Mouse (Mus musculus) hindbrain, postnatal 0 days (tissue): Measurements from ENCODE around the gene Gtf3c4. TPM values are rescaled to one million over a fixed set of nuclear protein-coding genes. Genes with fewer than 3 reads are reported as not detected.
A peak's percentile ranks its signal among the peaks of the same experiment; 100 is the strongest.

Experiments
- ATAC-seq: fragments of 200-750 bp; cut with Nextera tagmentation; 2 replicates; pipeline ENCODE4 v1.8.0; 2017; ENCODE audit warnings: mild to moderate bottlenecking, moderate TSS enrichment, moderate library complexity
- DNase-seq: peaks from one replicate; pipeline ENCODE4 v3.0.0-alpha.2; 2015; ENCODE audit warnings: low spot score
- H3K27ac ChIP-seq: fragments of 300-500 bp; sonication (generic); 2 replicates; pipeline ENCODE4 v1.5.1; 2014; ENCODE audit warnings: mild to moderate bottlenecking
- H3K27me3 ChIP-seq: fragments of 300-500 bp; sonication (generic); 2 replicates; pipeline ENCODE4 v1.6.1; 2014; ENCODE audit warnings: low read length, mixed read lengths; ENCODE audit not compliant: insufficient read depth
- H3K36me3 ChIP-seq: fragments of 300-500 bp; sonication (generic); 2 replicates; pipeline ENCODE4 v1.6.1; 2014; ENCODE audit warnings: low read length, mixed read lengths; ENCODE audit not compliant: insufficient read depth
- H3K4me1 ChIP-seq: fragments of 300-500 bp; sonication (generic); 2 replicates; pipeline ENCODE4 v1.6.1; 2014; ENCODE audit warnings: antibody characterized with exemption, low read length, mixed read lengths; ENCODE audit not compliant: insufficient read depth
- H3K4me2 ChIP-seq: fragments of 300-500 bp; sonication (generic); 2 replicates; pipeline ENCODE4 v1.6.1; 2014; ENCODE audit warnings: low read depth, mild to moderate bottlenecking, low read length, moderate library complexity, mixed read lengths
- H3K4me3 ChIP-seq: fragments of 300-500 bp; sonication (generic); 2 replicates; pipeline ENCODE4 v1.5.1; 2014; ENCODE audit warnings: low read length
- H3K9ac ChIP-seq: fragments of 300-500 bp; sonication (generic); replicated peaks from 2 replicates; pipeline ENCODE4 v1.6.1; 2014; ENCODE audit warnings: mild to moderate bottlenecking, low read length, moderate library complexity, mixed read lengths
- H3K9me3 ChIP-seq: fragments of 300-500 bp; sonication (generic); 2 replicates; pipeline ENCODE4 v1.6.1; 2016; ENCODE audit warnings: low read length, mixed read lengths
- CTCF ChIP-seq: IDR thresholded peaks from 2 replicates; pipeline ENCODE4 v1.5.1; 2016; ENCODE audit warnings: antibody characterized with exemption, control low read depth, low read depth
- WGBS: fragments of 180-500 bp; shearing (Covaris S2); extraction: QIAGEN DNeasy Blood & Tissue Kit; methylation state at CpG from one replicate; pipeline ENCODE4 v1.1.7; 2014; 5-methylcytosine and 5-hydroxymethylcytosine counted together
- polyA plus RNA-seq: library from polyadenylated mRNA; unstranded; fragments of >200 nt; fragmentation: Nextera tagmentation; extraction: Ambion mirVana; gene quantifications from 2 replicates; pipeline ENCODE4 v1.2.1, GENCODE M21; 2015
- total RNA-seq: library from RNA; depleted of rRNA; stranded (reverse); fragments of >200 nt; gene quantifications from 2 replicates; pipeline ENCODE4 v1.2.3, GENCODE M21; 2014

The Gtf3c4 gene
- total and polyA plus RNA-seq, 2 experiments from 2014 or later, result 14.5 to 64.3 TPM

DNA sequence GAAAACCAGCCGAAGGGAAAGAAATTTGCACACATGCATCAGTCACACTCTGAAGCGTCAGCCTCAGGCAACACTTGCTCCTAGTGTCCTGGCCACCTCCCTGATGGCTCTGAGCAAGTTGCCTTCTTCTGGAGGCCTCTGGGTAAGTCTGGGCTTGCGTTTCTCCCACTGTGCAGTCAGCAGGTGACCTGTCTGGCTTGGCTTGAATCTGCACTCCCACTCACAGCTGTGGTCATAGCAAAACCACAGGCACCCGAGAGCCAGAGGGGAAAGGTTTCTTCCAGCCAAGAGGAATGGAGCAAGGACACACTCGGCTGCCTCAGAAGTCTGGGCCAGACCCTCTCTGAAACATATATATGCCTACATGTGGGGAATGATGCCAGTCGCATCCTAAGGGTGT is 31.3 kb downstream of the Gtf3c4 start:
- WGBS, result 74% methylated on average over 6 of the region's 6 CpGs
- H3K4me2 ChIP-seq, result no peak overlapping the region

DNA sequence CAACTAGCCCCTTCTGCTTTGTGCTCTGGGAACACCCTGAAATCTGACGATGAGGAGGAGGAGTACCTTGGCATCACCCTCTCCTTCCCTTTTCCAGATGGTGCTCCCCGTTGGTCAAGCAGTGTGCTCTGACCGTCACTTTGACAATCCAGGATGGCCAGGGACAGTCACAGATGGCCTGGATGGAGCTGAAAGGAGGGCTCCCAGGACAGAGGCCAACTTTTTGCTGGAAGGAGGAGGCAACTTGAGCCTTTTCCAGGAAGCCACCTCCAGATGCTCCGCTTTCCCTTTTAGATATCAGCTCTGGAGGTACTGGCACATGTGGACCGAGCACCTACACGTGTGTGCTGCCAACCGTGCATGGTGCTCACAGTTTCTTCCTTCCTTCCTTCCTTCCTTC is 36.8 kb downstream of the Gtf3c4 start:
- no peak for ATAC-seq
- Histone ChIP-seq H3K4me3 (no peak overlapping the region), H3K27me3 (no peaks in the 10 kb centered on the region), H3K4me1 (no peaks in the 10 kb centered on the region), H3K9me3 (no peaks in the 10 kb centered on the region), H3K36me3 (no peaks in the 10 kb centered on the region), H3K27ac (no peak overlapping the region), H3K4me2 (no peak overlapping the region), H3K9ac (no peak overlapping the region)
- 82% methylated on average over 7 of the region's 7 CpGs for WGBS
- no peak for TF ChIP-seq CTCF
- no peak for DNase-seq

More for the DNA sequence above, 31.3 kb downstream of the Gtf3c4 start:
- Histone ChIP-seq H3K9me3 (no peaks in the 10 kb centered on the region), H3K36me3 (no peaks in the 10 kb centered on the region), H3K9ac (no peak overlapping the region), H3K27me3 (no peaks in the 10 kb centered on the region), H3K4me1 (no peaks in the 10 kb centered on the region), H3K4me3 (no peak overlapping the region), H3K27ac (no peak overlapping the region)
- no peak for TF ChIP-seq CTCF
- no peak for ATAC-seq
- no peak for DNase-seq

DNA sequence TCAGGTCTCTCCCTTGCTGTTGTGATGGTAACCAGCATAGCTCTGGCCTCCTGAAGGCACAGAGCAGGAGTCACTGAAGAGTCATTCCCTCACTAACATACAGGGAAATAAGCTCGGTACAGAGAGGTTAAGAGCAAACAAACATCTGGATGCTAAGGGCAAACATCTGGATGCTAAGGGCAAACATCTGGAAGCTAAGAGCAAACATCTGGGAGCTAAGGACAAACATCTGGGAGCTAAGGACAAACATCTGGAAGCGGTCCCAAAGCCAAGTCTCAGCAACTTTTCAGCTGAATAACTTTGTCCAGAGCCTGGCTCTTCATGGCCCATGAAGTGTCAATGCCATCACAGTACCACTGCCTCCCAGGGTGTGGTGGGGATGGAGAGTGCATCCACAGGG is 40.6 kb downstream of the Gtf3c4 start:
- Histone ChIP-seq H3K9me3 (no peaks in the 10 kb centered on the region), H3K4me3 (no peak overlapping the region), H3K27ac (no peak overlapping the region), H3K36me3 (no peaks in the 10 kb centered on the region), H3K27me3 (no peaks in the 10 kb centered on the region), H3K4me1 (no peaks in the 10 kb centered on the region), H3K9ac (no peak overlapping the region), H3K4me2 (no peak overlapping the region)
- DNase-seq, result no peak
- ATAC-seq, result no peak
- 74% methylated on average over 2 of the region's 2 CpGs for WGBS
- no peak for TF ChIP-seq CTCF

DNA sequence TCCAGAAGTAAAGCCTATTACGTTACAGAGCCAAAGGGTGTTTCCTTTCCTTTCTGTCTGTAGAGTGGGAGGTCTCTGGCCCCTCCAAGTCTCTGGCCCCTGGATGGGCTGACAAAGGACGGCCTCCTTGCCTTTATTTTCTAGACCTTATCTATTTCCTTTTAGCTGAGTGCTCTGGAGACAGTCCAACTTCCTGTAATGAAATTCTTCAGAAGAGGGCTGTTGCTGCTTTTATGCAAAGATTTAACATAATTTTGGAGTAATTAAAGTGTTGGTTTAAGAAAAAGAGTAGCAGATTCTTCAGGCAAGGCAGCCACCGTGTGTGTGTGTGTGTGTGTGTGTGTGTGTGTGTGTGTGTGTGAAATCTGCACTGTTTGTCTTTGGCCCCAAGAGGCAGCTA is 41.8 kb downstream of the Gtf3c4 start:
- Histone ChIP-seq H3K4me2 (no peak overlapping the region), H3K36me3 (no peaks in the 10 kb centered on the region), H3K27ac (no peak overlapping the region), H3K9me3 (no peaks in the 10 kb centered on the region), H3K4me3 (no peak overlapping the region), H3K9ac (no peak overlapping the region), H3K4me1 (no peaks in the 10 kb centered on the region), H3K27me3 (no peaks in the 10 kb centered on the region)
- TF ChIP-seq CTCF, result no peak
- no peak for DNase-seq
- no peak for ATAC-seq
- WGBS, result 23% methylated on average over 3 of the region's 3 CpGs

DNA sequence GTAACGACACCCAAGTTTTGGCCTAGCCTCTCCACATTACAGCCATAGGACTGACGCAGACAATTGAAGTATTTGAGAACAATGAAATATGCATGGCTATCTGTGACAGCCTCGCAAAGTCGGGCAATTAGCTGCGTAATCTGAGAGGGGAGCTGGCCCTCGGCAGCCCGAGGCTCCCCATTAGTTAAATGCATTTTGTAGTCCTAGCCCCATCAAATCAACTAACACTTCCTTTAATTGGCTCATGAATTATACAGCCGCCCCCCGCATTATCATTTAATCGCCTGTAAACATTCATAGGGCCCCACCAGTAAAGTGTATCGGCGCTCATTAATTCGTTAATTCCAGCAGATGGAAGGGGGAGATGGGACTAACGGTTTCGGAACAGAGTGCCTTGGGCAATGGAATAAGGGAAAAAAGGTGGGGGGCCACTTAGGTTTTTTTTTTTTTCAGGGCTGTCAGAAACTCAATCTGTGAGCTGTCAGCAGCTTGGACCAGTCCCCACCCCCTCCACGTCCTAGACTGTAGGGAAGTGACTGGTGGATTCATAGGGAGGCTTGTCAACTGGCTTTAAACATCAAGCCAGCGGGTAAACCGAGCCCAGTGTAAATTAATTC is 42.6 kb downstream of the Gtf3c4 start:
- WGBS, result 29% methylated on average over 18 of the region's 18 CpGs
- ATAC-seq (no peak), DNase-seq (peak; percentile 12)
- Histone ChIP-seq H3K4me1 (0 out of 2 replicates have a peak, but pooled peaks cover under 1% of the 10 kb centered on the region), H3K4me3 (no peak overlapping the region), H3K27me3 (no peaks in the 10 kb centered on the region), H3K36me3 (no peaks in the 10 kb centered on the region), H3K27ac (no peak overlapping the region), H3K9me3 (no peaks in the 10 kb centered on the region), H3K9ac (no peak overlapping the region), H3K4me2 (no peak overlapping the region; the same call in 1 of the 2 replicates)
- no peak for TF ChIP-seq CTCF

DNA sequence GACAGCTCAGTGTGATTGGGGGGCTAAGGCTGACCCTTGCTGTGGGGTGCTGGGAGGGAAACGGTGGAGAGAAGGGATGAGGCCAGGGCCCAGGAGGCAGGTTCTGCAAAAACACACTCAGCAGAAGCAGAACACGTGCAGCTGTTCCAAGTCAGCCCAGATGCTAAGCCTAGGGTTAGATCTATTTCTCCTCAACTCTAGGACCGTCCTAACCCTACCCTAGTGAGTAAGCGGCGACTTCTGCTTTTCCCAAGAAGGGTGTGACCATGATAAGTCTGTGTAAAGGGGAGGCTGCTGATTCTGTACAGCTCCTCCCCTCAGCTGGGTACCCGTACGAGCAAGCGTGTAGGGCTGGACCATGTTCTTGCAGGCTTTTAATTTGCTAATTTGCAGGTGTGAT is 43.9 kb downstream of the Gtf3c4 start:
- DNase-seq (no peak), ATAC-seq (no peak)
- H3K27me3 ChIP-seq, result no peaks in the 10 kb centered on the region
- H3K36me3 ChIP-seq, result no peaks in the 10 kb centered on the region
- no peak overlapping the region for H3K9ac ChIP-seq
- no peak overlapping the region for H3K27ac ChIP-seq
- H3K4me1 ChIP-seq, result 0 out of 2 replicates have a peak, but pooled peaks cover 4% of the 10 kb centered on the region
- no peak overlapping the region for H3K4me3 ChIP-seq
- H3K4me2 ChIP-seq, result no peak overlapping the region
- WGBS, result 74% methylated on average over 8 of the region's 8 CpGs
- no peak for TF ChIP-seq CTCF
- H3K9me3 ChIP-seq, result no peaks in the 10 kb centered on the region

DNA sequence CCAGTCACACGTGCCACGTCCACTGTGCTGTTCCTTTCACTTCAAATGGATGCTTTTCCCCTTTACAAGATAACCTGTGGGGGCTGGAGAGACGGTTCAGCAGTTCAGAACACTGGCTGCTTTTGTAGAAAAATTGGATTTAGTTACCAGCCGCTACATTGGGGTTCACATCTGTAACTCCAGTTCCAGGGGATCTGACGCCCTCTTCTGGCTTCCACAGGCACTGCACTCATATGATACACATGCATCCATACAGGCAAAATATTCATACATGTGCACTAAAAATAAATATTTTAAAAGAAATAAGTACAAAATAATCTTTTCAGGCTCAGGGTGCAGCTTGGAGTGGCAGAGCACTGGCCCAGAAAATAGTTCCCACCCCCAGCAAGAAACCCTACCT is 45.5 kb downstream of the Gtf3c4 start:
- H3K4me1 ChIP-seq, result 0 out of 2 replicates have a peak, but pooled peaks cover 4% of the 10 kb centered on the region
- no peak overlapping the region for H3K4me3 ChIP-seq
- H3K27me3 ChIP-seq, result no peaks in the 10 kb centered on the region
- peak; percentile 50 for TF ChIP-seq CTCF
- H3K36me3 ChIP-seq, result no peaks in the 10 kb centered on the region
- 84% methylated on average over 5 of the region's 5 CpGs for WGBS
- H3K9ac ChIP-seq, result no peak overlapping the region
- no peak overlapping the region for H3K27ac ChIP-seq
- ATAC-seq (no peak), DNase-seq (no peak)
- no peak overlapping the region for H3K4me2 ChIP-seq
- H3K9me3 ChIP-seq, result no peaks in the 10 kb centered on the region
